Mouse (Mus musculus): ENCODE data around the gene Erc1.
"Not testable (repeated sequence)": the region's sequence is repeated elsewhere in the genome, so short reads cannot be mapped to it uniquely, and the experiment has no call there.

The Erc1 gene

GRCm38 (mm10) chr6:119848034-119848695 is at the start of gene Erc1:
Gene Erc1 (minus strand): TSS chr6:119848167.
- DNase-seq: peak; percentile 99

- DNase-seq: no peak
Measured at GRCm38 (mm10) chr6:119892711-119893110, 44.7 kb upstream of the Erc1 start.

GRCm38 (mm10) chr6:119883151-119883550 is 35.2 kb upstream of the Erc1 start:
- DNase-seq: no peak

GRCm38 (mm10) chr6:119864341-119865034 is 16.5 kb upstream of the Erc1 start:
- peak; percentile 71 for DNase-seq

- no peak for DNase-seq
Measured at GRCm38 (mm10) chr6:119861519-119861918, 13.6 kb upstream of the Erc1 start.

GRCm38 (mm10) chr6:119860236-119860635 is 12.3 kb upstream of the Erc1 start:
- no peak for DNase-seq

GRCm38 (mm10) chr6:119855471-119855870 is 7.5 kb upstream of the Erc1 start:
- DNase-seq: no peak

GRCm38 (mm10) chr6:119854156-119854555 is 6.2 kb upstream of the Erc1 start:
- DNase-seq: no peak

GRCm38 (mm10) chr6:119849858-119850257 is 1.9 kb upstream of the Erc1 start:
- no peak for DNase-seq

- DNase-seq: no peak
Measured at GRCm38 (mm10) chr6:119849348-119849709, 1.4 kb upstream of the Erc1 start.

GRCm38 (mm10) chr6:119848696-119849347 is 855 bp upstream of the Erc1 start:
- DNase-seq: no peak

GRCm38 (mm10) chr6:119847518-119848033 is 391 bp downstream of the Erc1 start:
- no peak for DNase-seq

- no peak for DNase-seq
Measured at GRCm38 (mm10) chr6:119846751-119847517, 1.0 kb downstream of the Erc1 start.

- DNase-seq: no peak
Measured at GRCm38 (mm10) chr6:119829951-119830350, 18.0 kb downstream of the Erc1 start.

- no peak for DNase-seq
Measured at GRCm38 (mm10) chr6:119828165-119828564, 19.8 kb downstream of the Erc1 start.

GRCm38 (mm10) chr6:119826701-119827100 is 21.3 kb downstream of the Erc1 start:
- no peak for DNase-seq

GRCm38 (mm10) chr6:119822216-119822615 is 25.8 kb downstream of the Erc1 start:
- no peak for DNase-seq

GRCm38 (mm10) chr6:119821158-119821557 is 26.8 kb downstream of the Erc1 start:
- DNase-seq: no peak

- no peak for DNase-seq
Measured at GRCm38 (mm10) chr6:119818541-119818940, 29.4 kb downstream of the Erc1 start.

- DNase-seq: no peak
Measured at GRCm38 (mm10) chr6:119815426-119815825, 32.5 kb downstream of the Erc1 start.

GRCm38 (mm10) chr6:119813055-119813454 is 34.9 kb downstream of the Erc1 start:
- not testable (repeated sequence) for DNase-seq

GRCm38 (mm10) chr6:119808726-119809505 is 39.1 kb downstream of the Erc1 start:
- no peak for DNase-seq
